Mouse (Mus musculus) C2C12 (cell line): Measurements from ENCODE around the gene Tldc1. TPM values are rescaled to one million over a fixed set of nuclear protein-coding genes. Genes with fewer than 3 reads are reported as not detected.

Source experiments
- H3K27me3 ChIP-seq: one replicate; pipeline ENCODE4 v1.6.1; 2011; ENCODE audit not compliant: control insufficient read depth, insufficient read depth, insufficient read length
- H3K36me3 ChIP-seq: one replicate; pipeline ENCODE4 v1.6.1; 2011; ENCODE audit not compliant: control insufficient read depth, insufficient read depth
- H3K4me3 ChIP-seq: one replicate; pipeline ENCODE4 v1.5.1; 2011; ENCODE audit warnings: mild to moderate bottlenecking, control low read depth; ENCODE audit not compliant: poor library complexity, insufficient read depth, severe bottlenecking
- H3K79me2 ChIP-seq: one replicate; pipeline ENCODE4 v1.6.1; 2011; ENCODE audit not compliant: control insufficient read depth, insufficient read depth
- H3K79me3 ChIP-seq: one replicate; pipeline ENCODE4 v1.6.1; 2011; ENCODE audit warnings: low read depth, control low read depth
- H3ac ChIP-seq: one replicate; pipeline ENCODE3; 2011; ENCODE audit warnings: low read depth; ENCODE audit not compliant: control insufficient read depth, insufficient read length
- CEBPB ChIP-seq: IDR thresholded peaks from one replicate; pipeline ENCODE4 v1.6.1; 2011; ENCODE audit warnings: low read depth, mild to moderate bottlenecking, control low read depth, moderate library complexity
- CTCF ChIP-seq: IDR thresholded peaks from one replicate; pipeline ENCODE4 v1.5.1; 2011; ENCODE audit not compliant: control insufficient read depth, insufficient read depth, insufficient read length
- FOSL1 ChIP-seq: IDR thresholded peaks from one replicate; pipeline ENCODE4 v1.8.0; 2011; ENCODE audit warnings: mild to moderate bottlenecking, low read length; ENCODE audit not compliant: poor library complexity, insufficient read depth, severe bottlenecking
- MAX ChIP-seq: IDR thresholded peaks from one replicate; pipeline ENCODE4 v1.6.1; 2011; ENCODE audit warnings: mild to moderate bottlenecking, control low read depth
- MYOD1 ChIP-seq: IDR thresholded peaks from one replicate; pipeline ENCODE4 v1.6.1; 2011; ENCODE audit warnings: low read depth; ENCODE audit not compliant: control insufficient read depth, insufficient read length
- MYOG ChIP-seq: IDR thresholded peaks from one replicate; pipeline ENCODE4 v1.6.1; 2011; ENCODE audit not compliant: control insufficient read depth, insufficient read length; ENCODE audit errors: extremely low read depth
- USF1 ChIP-seq: IDR thresholded peaks from one replicate; pipeline ENCODE4 v1.6.1; 2011; ENCODE audit warnings: low read depth, mild to moderate bottlenecking, control low read depth, moderate library complexity
- polyA plus RNA-seq: library from polyadenylated mRNA; unstranded; fragments of >200 nt; fragmentation: generic; extraction: Trizol; gene quantifications from one replicate; pipeline ENCODE4 v1.2.1, GENCODE M21; 2012; ENCODE audit warnings: missing spikeins

Gene Tldc1
- polyA plus RNA-seq, 1 experiment = 6.6 TPM

GRCm38 (mm10) chr8:119824100-119824499, 45.9 kb upstream of the Tldc1 start:
- TF ChIP-seq MAX = no peak
- no peak for TF ChIP-seq CTCF
- TF ChIP-seq USF1 = no peak
- no peak for TF ChIP-seq MYOG
- H3K27me3 ChIP-seq = no peaks in the 10 kb centered on the region
- peaks cover 16% of the 10 kb centered on the region for H3K79me2 ChIP-seq
- H3ac ChIP-seq = no peak overlapping the region
- H3K36me3 ChIP-seq = peaks cover 11% of the 10 kb centered on the region
- H3K79me3 ChIP-seq = peaks cover 3% of the 10 kb centered on the region
- H3K4me3 ChIP-seq = no peak overlapping the region

- Histone ChIP-seq H3K79me3 (peaks cover 1% of the 10 kb centered on the region), H3K79me2 (peaks cover 15% of the 10 kb centered on the region), H3ac (no peak overlapping the region), H3K36me3 (peaks cover 11% of the 10 kb centered on the region), H3K27me3 (no peaks in the 10 kb centered on the region), H3K4me3 (no peak overlapping the region)
- TF ChIP-seq MAX (no peak), MYOD1 (no peak), MYOG (no peak), CEBPB (no peak), CTCF (no peak), FOSL1 (no peak), USF1 (no peak)
Observed at GRCm38 (mm10) chr8:119823278-119823677, 45.1 kb upstream of the Tldc1 start.

- no peak overlapping the region for H3ac ChIP-seq
- TF ChIP-seq CEBPB = no peak
- no peak for TF ChIP-seq USF1
- no peak for TF ChIP-seq MYOD1
- TF ChIP-seq CTCF = no peak
- no peak for TF ChIP-seq MYOG
- H3K4me3 ChIP-seq = no peak overlapping the region
- H3K79me3 ChIP-seq = no peaks in the 10 kb centered on the region
- H3K36me3 ChIP-seq = peaks cover 11% of the 10 kb centered on the region
- H3K27me3 ChIP-seq = no peaks in the 10 kb centered on the region
- peaks cover 28% of the 10 kb centered on the region for H3K79me2 ChIP-seq
Observed at GRCm38 (mm10) chr8:119821691-119822090, 43.5 kb upstream of the Tldc1 start.

GRCm38 (mm10) chr8:119819976-119820375, 41.8 kb upstream of the Tldc1 start:
- peaks cover 11% of the 10 kb centered on the region for H3K36me3 ChIP-seq
- peaks cover 34% of the 10 kb centered on the region for H3K79me2 ChIP-seq
- no peak for TF ChIP-seq MYOD1
- TF ChIP-seq CEBPB = no peak
- no peak for TF ChIP-seq CTCF
- TF ChIP-seq FOSL1 = no peak
- no peak for TF ChIP-seq MYOG
- TF ChIP-seq MAX = peak; percentile 36
- H3K4me3 ChIP-seq = no peak overlapping the region
- H3K79me3 ChIP-seq = no peaks in the 10 kb centered on the region
- no peak overlapping the region for H3ac ChIP-seq
- H3K27me3 ChIP-seq = no peaks in the 10 kb centered on the region

GRCm38 (mm10) chr8:119819316-119819715, 41.1 kb upstream of the Tldc1 start:
- no peaks in the 10 kb centered on the region for H3K79me3 ChIP-seq
- H3K4me3 ChIP-seq = no peak overlapping the region
- peaks cover 37% of the 10 kb centered on the region for H3K79me2 ChIP-seq
- TF ChIP-seq MYOD1 (no peak), USF1 (no peak), MAX (no peak), FOSL1 (no peak), CEBPB (no peak), CTCF (no peak), MYOG (no peak)
- peaks cover 11% of the 10 kb centered on the region for H3K36me3 ChIP-seq
- H3K27me3 ChIP-seq = no peaks in the 10 kb centered on the region
- H3ac ChIP-seq = no peak overlapping the region

- H3K4me3 ChIP-seq = no peak overlapping the region
- peaks cover 9% of the 10 kb centered on the region for H3K36me3 ChIP-seq
- TF ChIP-seq FOSL1 (no peak), MYOD1 (no peak), MYOG (no peak), MAX (no peak), USF1 (no peak)
- no peak overlapping the region for H3ac ChIP-seq
- no peaks in the 10 kb centered on the region for H3K79me3 ChIP-seq
- no peaks in the 10 kb centered on the region for H3K27me3 ChIP-seq
- peaks cover 31% of the 10 kb centered on the region for H3K79me2 ChIP-seq
Observed at GRCm38 (mm10) chr8:119817446-119817845, 39.2 kb upstream of the Tldc1 start.

GRCm38 (mm10) chr8:119816219-119816618, 38.0 kb upstream of the Tldc1 start:
- H3K36me3 ChIP-seq = no peaks in the 10 kb centered on the region
- H3K79me2 ChIP-seq = peaks cover 31% of the 10 kb centered on the region
- no peaks in the 10 kb centered on the region for H3K27me3 ChIP-seq
- no peaks in the 10 kb centered on the region for H3K79me3 ChIP-seq
- no peak overlapping the region for H3ac ChIP-seq
- H3K4me3 ChIP-seq = no peak overlapping the region
- TF ChIP-seq MYOD1 (no peak), MYOG (no peak), FOSL1 (no peak), USF1 (no peak), CTCF (no peak), CEBPB (no peak), MAX (no peak)
